Mouse (Mus musculus): ENCODE data around the gene Soat2. TPM values are rescaled to one million over a fixed set of nuclear protein-coding genes. Genes with fewer than 3 reads are reported as not detected.
A peak's percentile ranks its signal among the peaks of the same experiment; 100 is the strongest.

Gene Soat2
- total RNA-seq, 2 experiments from 2014 or later = not detected

DNA sequence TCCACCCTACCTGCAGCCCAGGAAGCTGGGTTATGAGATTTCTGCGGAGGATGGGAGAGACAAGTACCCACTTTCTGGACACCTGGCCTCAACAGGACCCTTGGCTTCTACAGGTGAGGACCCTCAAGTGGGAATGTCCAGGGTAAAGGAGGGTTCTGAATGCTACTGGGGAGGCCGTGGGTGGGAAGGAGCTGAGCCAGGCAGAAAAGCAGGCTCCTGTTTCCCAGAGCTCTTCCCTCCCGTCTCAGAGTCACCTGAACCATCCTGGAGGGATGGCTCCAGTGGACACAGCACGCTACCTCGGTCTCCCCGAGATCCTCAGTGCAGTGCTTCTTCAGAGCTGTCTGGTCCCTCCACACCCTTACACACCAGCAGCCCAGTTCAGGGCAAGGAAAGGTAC lies 38.1 kb upstream of the Soat2 start:
- intact Hi-C loops (cut with DNase I) = no loop called here
- no peak for DNase-seq (ENCODE audit: low spot score in 2 of 2)

DNA sequence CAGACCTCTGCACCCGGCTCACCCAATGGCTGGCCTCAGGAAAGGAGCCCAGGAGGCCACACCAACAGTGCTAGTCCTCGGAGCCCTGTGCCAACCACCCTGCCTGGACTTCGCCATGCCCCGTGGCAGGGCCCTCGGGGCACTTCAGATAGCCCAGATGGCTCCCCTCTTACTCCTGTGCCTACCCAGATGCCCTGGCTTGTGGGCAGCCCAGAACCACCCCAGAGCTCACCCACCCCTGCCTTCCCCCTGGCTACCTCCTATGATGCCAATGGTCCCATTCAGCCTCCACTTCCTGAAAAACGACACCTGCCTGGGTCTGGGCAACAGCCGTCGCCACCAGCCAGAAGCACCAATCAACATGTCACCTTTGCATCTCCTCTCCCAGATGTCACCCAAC lies 37.5 kb upstream of the Soat2 start:
- intact Hi-C loops (cut with DNase I) = no loop called here
- no peak for DNase-seq (ENCODE audit: low spot score in 2 of 2)

DNA sequence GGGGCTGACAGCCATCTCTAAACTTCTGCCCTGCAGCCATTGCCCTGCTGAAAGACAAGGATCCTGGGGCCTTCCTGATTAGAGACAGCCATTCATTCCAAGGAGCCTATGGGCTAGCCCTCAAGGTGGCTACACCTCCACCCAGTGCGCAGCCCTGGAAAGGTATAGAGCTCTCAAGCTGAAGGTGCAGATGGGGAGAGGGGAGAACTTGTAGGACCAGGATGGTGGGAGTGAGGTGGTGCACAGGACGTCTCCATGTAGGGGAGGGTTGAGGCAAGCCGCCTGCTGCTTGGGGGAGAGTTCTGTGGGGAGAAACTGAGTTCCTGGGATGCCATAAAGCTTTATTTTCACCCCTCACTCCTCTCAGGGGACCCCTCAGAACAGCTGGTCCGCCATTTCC lies 36.7 kb upstream of the Soat2 start:
- no peak for DNase-seq (ENCODE audit: low spot score in 2 of 2)
- intact Hi-C loops (cut with DNase I) = no loop called here

DNA sequence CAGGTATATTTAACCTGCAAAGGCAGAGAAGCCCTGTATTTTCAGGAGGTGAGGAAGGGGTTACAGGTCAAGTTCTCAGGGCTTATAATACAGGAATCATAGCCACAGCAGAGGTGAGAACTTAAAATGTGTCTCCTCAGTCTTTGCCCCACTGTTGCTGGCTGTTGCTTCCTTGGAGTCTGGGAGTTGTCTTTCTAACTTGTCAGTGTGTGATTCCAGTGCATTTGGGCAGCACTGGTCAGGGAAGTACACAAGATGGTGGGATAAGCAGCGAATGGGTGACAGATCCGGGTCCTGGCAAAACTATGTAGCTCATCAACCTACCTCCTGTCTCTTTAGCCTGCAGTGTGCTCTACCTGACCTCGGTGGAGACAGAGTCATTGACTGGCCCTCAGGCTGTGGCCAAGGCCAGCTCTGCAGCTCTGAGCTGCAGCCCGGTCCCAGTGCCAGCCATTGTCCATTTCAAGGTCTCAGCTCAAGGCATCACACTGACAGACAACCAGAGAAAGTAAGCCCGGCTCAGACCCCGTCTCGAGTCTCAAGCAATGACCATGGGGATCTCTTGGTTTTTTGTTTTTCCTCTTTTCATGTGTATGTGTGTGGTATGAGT lies 35.6 kb upstream of the Soat2 start:
- intact Hi-C loops (cut with DNase I) = no loop called here
- DNase-seq (ENCODE audit: low spot score in 2 of 2) = no peak

DNA sequence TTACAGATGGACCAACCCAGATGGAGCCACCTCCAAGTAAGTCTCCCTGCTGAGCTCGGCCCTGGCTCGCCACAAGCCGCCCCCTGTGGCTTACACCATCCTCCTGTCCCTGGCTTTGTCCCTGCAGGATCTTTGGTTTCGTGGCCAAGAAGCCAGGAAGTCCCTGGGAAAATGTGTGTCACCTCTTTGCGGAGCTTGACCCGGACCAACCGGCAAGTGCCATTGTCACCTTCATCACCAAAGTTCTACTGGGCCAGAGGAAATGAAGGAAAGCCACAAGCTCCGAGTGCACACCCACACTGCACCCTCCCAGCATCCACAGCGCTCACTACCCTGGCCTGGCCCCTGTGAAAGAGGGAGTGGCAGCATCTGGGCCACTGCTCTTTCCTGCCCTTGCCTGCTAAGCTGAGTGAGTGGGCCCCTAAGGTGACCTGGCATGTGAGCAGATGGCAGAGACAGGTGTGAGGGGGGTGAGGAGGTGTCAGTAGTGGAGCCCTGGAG lies 34.5 kb upstream of the Soat2 start:
- intact Hi-C loops (cut with DNase I) = no loop called here
- DNase-seq (ENCODE audit: low spot score in 2 of 2) = no peak

DNA sequence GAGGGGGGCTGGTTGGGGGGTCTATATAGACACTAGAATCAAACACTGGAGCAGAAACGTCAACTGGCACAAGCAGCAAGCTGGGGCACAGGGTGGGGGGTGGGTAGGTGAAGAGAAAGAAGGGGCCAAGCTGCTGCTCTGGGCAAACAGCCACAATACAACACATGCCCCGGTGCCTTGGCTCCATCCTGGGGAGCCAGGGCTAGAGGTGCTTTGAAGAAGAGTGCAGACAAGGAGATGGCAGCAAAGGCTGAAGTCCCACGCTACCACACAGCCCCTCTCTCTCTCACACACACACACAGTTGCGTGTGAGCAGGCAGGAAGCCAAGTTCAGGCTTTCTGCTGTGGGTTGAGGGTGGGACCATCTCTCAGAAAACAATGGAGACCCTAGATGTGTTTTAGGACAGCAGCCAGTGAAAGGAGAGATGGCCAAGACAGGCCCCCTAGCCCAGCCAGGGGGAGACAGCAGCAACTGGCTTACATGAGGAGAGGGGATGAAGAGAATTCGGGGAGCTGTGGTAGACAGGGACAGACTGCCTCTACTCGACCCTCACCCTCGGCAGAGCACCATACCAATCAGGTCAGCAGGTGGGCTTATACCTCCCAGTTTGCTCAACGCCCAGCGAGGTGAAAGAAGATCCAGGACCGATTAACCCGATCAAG lies 33.4 kb upstream of the Soat2 start:
- intact Hi-C loops (cut with DNase I) = no loop called here
- no peak for DNase-seq (ENCODE audit: low spot score in 2 of 2)

DNA sequence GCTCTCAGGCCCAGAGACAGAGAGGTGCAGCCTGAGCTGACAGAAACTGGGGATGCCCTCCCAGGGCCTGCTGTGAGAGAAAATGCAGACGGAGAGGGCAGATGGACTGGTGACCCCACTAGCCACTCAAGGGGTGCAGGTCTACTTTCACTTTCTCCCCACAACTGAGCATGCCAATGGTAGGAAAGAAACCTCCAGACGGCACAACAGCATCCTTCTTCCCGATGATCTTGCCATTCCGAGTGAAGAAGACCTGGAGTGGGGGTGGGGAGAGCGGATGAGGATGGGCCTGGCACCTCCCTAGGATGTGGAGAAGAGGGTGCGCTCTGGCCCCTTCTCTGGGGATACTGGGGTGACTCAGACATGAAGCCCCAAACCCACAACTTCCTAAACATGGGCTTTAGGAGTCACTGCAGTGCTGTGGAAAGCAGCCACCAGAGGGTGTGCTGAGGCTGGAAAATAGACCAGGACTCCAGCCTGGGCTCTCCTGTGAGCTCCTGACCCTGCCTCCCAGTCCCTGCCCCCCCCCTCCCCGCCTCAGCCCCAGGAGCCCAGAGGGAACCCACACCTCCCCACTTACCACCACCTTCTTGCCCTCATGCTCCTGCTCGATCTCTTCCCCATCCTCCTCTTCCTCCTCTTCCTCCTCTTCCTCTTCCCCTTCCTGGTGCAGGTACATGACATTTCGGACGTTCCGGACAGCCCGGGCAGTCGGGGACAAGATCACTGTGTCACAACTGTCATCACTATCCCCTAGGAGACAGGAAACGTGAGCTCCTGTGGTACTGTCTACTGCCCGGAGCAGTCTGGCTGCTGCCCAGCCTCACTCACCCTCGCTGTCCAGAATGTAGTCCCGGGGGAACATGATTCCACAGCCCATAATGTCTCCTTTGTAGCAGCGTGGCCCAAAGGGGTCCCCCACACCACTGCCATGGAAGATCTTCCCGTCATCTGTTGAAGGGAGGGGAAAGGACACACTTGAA lies 32.6 kb upstream of the Soat2 start:
- DNase-seq (ENCODE audit: low spot score in 2 of 2) = no peak
- intact Hi-C loops (cut with DNase I) = no loop called here

DNA sequence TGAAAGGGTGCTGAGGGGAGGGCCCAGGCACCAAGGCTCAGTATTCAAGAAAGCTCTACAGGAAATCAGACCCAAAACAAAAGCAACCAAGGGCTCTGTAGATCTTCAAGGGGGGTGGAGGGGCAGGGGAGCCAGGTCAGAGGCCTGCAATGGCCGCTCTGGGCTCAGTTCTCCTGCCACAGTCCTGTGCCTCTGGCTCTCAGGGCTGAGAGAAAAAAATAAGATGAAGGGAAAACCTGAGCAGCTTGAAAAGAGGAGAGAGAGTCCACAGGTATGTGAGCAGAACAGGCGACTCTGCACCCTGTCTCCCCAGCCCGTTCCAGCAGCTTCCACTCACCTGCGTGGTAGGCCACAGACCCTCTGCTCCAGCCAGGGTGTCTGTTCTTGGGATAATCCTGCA lies 31.7 kb upstream of the Soat2 start:
- intact Hi-C loops (cut with DNase I) = no loop called here
- no peak for DNase-seq (ENCODE audit: low spot score in 2 of 2)

DNA sequence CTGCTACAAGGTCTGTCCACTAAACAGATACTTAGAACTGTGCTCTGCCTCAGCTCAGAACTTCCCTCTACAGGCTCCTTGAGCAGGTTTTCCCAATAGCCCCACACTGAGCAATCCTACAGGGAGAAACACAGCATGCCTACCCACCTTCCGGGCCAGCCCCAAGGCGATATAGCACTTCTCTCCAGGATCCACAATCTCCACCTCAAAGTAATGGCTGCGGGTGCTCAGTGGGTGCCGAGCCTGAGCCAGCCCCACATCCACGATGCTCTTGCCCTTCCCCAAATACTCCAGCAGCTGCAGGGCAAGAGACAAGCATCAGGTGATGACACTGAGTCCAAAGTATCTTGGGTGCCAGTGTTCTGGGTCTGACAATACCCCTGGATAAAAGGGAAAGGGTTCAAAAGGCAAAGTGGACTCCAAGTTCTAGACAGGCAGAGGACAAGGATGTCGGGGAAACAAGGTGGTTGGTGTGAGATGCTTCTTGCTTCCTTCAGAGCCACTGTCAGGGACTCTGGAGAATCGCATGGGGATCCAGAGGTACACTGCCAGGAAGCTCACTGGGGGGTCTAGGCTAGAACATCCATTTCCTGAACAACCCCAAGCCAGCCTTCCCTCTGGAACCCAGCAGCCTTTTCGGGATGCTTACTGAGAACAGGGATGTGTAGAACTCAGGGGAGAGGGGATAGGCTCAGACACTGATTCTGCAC lies 31.1 kb upstream of the Soat2 start:
- intact Hi-C loops (cut with DNase I) = no loop called here
- no peak for DNase-seq (ENCODE audit: low spot score in 2 of 2)

DNA sequence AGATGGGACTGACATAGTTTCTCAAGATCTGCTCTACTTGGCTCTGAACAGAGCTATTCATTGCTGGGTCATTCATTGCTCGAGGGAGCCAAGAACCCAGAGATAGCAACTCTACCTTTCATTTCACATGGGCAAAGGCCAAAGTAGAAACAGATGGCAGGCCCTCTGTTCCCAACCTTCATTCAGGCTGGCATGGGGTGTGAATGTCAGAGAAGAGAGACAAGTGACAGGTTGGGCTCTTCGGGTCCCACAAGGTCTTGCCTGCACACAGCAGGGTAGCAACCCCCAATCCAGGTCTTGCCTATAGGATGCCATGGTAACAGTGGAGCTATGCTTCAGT lies 30.5 kb upstream of the Soat2 start:
- intact Hi-C loops (cut with DNase I) = no loop called here
- no peak for DNase-seq (ENCODE audit: low spot score in 2 of 2)

DNA sequence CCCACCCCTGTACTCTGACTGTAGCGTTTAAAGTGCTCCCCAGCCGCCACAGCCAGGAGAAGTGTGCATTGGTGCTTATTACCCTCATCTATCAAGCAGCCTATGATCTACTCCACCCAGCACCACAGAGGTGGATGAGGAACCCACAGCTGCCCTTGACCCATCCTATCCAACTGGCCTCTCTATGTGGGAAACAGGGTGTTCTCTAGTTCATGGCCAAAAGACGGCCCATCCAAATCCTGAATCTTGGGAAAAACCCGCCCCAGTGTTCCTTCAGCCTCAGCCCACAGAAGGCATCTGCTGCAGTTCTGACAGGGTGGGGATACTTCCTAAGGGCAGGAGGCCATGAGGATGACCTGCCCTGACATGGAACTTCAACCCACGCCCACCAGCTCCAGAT lies 29.8 kb upstream of the Soat2 start:
- intact Hi-C loops (cut with DNase I) = no loop called here
- no peak for DNase-seq (ENCODE audit: low spot score in 2 of 2)

DNA sequence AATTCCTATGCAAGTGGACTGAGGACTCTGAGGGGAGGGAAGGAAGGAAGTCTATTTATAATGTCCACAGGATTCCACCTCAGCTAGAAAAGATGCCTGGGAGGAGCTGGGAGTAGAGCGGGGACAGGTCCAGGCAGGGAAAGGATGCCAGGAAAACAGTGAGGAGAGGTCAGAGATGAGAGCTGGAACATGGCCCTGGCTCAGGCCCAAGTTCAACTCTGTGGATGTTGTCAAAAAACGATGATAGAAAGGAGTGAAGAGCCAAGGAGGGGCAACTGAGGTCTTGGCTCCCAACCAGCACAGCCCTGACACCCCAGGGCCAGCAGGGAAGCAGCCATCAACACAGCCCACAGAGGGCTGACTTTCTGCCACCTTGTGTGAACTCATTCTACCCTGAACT lies 24.0 kb upstream of the Soat2 start:
- no peak for DNase-seq (ENCODE audit: low spot score in 2 of 2)
- intact Hi-C loops (cut with DNase I) = no loop called here

DNA sequence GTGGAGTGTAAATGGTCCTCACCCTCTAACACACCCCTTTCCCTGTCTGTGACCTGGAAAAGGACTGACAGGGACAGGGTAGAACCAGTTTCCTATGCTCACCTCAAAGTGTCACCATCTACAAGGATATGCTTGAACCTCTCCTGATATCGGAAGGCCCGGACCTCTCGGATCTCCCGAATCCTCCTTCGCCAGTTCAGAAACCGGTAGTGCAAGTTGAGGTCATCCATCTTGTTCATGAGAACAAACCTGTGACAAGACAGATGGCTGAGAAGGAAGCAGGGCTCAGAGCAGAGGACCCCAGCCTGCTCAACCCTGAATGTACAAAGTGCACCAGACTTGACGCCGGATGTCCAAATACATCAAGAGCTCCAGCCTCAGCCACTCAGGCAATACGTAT lies 17.0 kb upstream of the Soat2 start:
- DNase-seq (ENCODE audit: low spot score in 2 of 2) = no peak
- intact Hi-C loops (cut with DNase I) = no loop called here

DNA sequence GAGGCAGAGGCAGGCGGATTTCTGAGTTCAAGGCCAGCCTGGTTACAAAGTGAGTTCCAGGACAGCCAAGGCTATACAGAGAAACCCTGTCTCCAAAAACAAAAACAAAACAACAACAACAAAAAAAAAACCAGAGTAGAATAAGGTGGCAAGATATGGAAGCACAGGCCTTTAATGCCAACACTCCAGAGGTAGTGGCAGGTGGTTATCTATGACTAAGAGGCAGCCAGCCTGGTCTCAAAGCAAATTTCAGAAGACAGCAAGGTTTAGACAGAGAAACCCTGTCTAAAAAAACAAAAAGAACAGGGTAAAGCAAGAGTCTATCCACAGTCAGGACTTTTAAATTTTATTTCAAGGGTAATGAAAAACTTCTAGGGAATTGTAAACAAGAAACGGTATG lies 15.6 kb upstream of the Soat2 start:
- intact Hi-C loops (cut with DNase I) = loop anchor here (2.0 kb wide), 1 partner anchor 26 kb away; no protein-coding TSS in a partner anchor
- DNase-seq (ENCODE audit: low spot score in 2 of 2) = no peak

DNA sequence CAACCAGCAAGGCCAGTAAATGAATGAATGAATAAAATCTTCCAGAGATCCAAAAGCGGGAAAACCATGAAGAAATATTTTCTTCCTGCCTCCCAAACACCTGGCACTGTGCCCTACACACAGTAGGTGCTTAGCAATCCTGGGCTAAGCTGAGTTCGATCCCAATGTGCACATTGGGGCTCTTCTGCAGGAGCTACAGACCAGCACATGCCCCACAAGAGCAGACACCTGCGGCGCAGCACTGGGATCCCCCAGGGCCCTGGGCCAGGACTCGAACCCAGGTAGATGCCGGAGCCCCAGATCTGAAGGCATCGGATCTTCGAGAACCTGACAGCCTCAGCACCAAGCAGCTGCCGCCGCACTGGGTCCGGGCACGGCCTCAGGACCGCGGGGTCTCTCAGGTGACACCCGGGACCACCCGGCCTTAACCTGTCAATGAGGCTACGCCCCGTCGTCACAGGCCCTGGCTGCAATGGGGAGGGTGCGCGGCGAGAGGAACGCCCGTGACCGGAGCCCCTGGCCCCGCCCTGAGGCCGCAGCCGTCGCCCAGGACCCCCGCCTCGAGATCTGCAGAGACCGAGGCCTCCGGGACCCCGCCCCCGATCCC lies 14.7 kb upstream of the Soat2 start:
- no peak for DNase-seq (ENCODE audit: low spot score in 2 of 2)
- intact Hi-C loops (cut with DNase I) = loop anchor here (2.0 kb wide), 1 partner anchor 27 kb away; no protein-coding TSS in a partner anchor

DNA sequence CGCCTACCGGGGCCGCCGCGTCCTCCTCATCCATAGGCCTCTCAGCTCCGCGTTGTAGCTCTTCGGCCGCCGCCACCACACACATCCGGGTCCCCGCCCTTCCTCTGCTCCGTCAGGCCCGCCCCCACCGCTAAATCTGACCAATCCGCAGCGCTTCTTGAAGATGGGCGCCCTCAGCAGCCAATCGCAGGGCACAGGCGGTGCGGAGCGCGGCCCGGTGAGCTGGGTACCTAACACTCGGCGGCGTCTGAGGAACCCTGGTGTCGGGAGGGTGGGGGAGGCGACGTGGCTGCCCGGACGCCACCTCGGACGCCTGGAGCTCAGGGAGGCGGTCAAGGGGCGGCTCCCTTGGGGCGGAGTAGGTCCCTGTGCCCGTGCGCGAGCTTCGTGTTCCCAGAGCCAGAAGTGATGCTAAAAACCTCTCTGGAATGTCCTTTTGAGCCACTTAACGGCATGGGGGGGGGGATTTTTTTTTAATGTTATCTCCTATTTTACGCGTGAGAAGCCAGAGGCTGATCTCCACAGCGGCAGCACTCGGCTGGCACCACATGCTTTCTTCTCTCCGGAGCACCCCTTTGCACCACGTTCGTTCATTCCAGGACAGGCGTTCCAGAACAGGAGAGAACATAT lies 14.1 kb upstream of the Soat2 start, which contains the start of gene Spryd3:
Gene Spryd3 (minus strand): TSS at position 106 of the 630 bp plus-strand sequence.
- intact Hi-C loops (cut with DNase I) = no loop called here
- DNase-seq (ENCODE audit: low spot score in 2 of 2) = peak; percentile 98 to 99

DNA sequence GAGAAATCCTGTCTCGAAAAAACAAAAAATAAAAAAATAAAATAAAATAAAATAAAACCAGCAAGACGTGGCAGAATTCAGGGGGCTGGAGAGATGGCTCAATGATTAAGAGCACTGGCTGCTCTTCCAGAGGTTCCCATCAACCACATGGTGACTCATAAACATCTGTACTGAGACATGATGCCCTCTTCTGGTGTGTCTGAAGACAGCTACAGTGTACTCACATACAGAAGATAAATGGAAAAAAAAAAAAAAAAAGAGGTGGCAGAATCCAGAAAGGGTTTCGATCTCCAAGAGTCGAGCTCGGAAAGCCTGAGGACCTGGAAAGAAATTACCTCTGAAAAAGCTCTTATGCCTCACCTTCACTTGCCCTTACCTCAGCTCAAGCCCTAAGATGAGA lies 9.2 kb upstream of the Soat2 start:
- no peak for DNase-seq (ENCODE audit: low spot score in 2 of 2)
- intact Hi-C loops (cut with DNase I) = no loop called here

DNA sequence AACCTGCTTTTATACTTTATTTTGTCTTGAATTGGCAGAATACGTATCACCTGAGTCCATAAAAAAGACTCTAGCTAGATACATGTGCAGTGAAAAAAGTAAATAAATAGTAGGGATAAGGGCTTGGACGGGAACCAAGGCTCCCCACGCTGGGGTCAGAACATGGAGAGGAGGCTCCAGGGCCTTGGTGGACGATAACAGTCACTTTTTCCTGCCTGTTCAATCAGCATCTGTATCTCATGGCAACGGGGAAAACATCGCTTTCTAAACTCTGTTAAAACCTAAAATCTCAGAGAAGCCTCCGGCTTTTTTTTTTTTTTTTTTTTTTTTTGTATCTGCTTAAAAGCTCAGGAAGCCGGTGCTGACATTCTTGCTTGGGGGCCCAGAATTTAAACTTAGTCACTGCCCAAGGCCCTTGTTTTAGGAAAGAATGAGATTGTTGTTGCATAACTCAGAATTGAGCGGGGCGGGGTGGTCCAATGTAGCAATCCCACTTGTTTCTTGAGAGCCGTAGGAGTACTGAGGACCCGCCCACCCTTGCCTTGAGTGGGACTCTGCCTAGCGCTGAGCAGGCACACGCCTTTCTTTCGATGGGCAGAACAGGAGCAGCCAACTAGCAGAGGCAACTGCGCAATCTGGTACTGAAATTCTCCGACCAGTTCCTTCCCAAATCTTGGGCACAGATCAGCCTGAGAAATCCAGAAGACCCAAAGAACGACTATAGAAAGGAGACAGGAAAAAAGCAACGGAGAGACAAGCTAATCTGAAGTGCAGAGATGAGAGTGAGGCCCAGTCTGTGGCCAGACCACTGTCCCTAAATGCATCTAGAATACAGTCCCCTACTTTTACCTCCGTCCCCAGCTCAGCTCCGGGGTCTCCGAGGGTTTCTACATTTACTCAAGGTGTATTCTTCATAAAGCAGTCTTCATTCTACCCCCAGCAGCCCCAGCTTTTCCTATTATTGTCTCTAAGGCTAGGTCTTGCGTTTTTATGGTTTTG lies 7.1 kb upstream of the Soat2 start:
- no peak for DNase-seq (ENCODE audit: low spot score in 2 of 2)
- intact Hi-C loops (cut with DNase I) = no loop called here
